Mouse (Mus musculus): ENCODE results near the gene Pdha1. TPM values are rescaled to one million over a fixed set of nuclear protein-coding genes. Genes with fewer than 3 reads are reported as not detected.

Gene Pdha1
- total RNA-seq (2021) = 100 to 1,000 TPM; 361 to 388 TPM
- 36.4 and 56.3 TPM in 2 replicates for polyA plus RNA-seq (2012; rRNA removed)
- long read RNA-seq, transcript Pdha1-201 (11 exons, 2,848 nt) = major isoform, 322 of 354 reads
- long read RNA-seq, partial matches to known transcripts = 10 of 354 reads
- long read RNA-seq, other reads (novel, unspliced or antisense) = 22 of 354 reads

GRCm38 (mm10) chrX:160137861-160138717 lies at the start of gene Pdha1:
Gene Pdha1, minus strand, starts transcription at chrX:160138413.
- peak; percentile 91 for DNase-seq

DNA sequence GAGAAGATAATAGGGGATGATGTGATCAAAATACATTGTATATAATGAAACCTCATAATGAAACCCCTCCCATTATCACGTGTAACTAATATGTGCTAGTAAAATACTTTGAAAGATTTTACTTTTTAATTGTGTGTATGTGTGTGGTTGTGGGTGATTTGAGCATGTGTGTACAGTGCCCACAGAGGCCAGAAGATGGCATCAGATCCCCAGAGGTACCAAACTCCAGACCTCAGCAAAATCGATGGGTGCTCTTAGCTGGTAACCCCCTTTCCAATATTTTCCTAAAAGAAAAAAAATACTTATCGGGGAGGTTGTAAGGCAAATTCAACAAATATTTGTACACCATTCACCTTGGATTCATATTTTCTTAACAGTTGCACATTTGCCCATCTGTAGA lies 40.8 kb upstream of the Pdha1 start:
- DNase-seq = no peak

GRCm38 (mm10) chrX:160170150-160170549 lies 31.9 kb upstream of the Pdha1 start:
- DNase-seq = peak; percentile 46

- DNase-seq = no peak
Observed at GRCm38 (mm10) chrX:160166246-160166985, 28.2 kb upstream of the Pdha1 start.

DNA sequence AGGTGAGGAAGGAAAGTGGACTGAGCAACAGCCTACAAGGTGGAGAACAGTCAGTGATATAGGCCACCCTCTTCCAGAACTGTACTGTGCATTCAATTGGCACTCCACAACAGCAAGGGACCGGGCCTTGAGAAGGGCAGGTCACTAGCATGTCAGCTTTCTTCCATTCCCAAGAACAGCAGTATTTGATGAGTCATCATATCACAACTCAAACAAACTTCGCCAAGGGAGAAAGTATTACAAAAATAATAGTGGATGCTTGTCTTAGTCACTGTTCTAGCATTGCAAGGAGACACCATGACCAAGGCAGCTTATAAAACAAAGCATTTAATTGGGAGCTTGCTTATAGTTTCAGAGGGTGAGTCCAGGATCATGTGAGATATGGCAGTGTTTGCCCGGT lies 26.0 kb upstream of the Pdha1 start:
- DNase-seq = no peak

DNA sequence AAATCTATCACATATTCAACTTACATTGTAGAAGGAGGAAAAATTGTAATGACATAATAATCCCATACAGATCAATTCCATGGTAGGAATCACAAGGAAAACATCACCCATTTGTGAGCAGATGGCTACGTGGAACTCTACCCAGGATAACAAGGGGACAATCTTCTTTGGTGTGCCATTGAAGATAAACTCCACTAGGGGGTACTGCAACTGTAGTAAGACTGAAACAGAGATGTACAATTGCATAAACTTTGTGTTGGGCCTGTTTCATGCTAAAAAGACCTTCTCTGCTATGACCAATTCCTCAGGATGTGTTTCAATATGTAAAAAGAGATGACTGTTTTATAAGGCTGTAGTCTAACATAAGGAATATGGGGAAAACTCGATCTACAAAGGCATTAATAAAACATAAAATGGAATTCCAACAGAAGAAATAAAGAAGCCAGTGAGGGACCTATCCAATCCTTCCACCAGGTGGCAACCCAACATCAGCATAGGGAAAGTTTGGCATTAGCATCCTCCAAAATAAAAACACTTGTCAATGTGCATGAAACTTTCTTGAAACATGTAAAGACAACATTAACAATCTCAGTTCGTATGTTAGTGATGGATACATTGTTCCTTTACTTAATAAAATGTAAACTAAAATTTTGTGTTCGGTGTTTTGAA lies 15.1 kb upstream of the Pdha1 start:
- no peak for DNase-seq

DNA sequence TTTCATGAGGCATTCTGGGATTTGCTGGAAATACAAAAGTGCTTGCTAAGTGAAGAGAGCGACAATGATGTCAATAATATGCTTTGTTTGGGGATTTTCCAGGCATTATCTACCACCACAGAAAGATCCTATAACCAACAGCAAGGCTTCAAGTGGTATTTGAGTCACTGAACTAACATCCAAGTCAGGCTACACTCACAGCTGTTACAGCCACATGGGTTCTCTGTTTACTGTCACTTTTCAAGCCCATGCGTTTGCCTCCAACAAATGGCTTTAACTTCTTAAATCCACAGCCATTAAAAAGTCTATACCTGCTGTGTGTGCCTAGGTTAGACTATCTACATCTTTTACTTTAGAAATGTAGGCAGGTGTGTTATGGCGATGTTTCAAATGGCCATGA lies 10.6 kb upstream of the Pdha1 start:
- DNase-seq = no peak

DNA sequence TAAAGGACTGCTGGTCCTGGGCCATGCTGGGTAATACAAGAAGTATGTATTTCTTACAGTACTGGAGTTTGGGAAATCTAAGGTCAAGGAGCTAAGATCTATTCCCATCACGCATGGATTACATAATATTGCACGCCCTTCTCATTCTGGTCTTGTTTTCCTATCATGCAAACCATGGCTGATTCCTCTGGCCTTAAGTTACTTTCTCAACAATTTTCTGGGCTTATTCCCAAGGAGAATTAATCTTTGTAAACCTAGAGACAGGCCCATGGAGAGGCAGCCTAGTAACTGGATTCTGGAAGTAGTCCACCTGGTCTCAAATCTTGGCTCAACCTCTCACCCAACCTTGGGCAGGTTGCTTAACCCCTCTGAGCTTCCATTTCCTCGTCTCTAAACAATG lies 9.2 kb upstream of the Pdha1 start:
- no peak for DNase-seq

DNA sequence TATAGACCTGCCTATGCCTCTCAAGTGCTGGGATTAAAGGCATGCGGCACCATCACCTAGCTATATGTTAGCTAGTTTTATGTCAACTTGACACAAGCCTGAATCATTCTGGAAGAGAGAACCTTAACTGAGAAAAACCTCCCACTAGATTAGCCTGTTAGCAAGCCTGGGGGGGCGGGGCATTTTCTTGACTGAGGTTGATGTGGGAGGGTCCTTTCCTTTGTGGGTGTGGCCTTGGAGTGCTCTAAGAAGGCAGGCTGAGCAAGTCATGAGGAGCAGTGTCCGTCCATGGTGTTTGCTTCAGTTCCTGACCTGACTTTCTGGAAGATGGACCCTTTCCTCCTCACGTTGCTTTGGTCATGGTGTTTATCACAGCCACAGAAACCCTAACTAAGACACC lies 8.6 kb upstream of the Pdha1 start:
- no peak for DNase-seq

DNA sequence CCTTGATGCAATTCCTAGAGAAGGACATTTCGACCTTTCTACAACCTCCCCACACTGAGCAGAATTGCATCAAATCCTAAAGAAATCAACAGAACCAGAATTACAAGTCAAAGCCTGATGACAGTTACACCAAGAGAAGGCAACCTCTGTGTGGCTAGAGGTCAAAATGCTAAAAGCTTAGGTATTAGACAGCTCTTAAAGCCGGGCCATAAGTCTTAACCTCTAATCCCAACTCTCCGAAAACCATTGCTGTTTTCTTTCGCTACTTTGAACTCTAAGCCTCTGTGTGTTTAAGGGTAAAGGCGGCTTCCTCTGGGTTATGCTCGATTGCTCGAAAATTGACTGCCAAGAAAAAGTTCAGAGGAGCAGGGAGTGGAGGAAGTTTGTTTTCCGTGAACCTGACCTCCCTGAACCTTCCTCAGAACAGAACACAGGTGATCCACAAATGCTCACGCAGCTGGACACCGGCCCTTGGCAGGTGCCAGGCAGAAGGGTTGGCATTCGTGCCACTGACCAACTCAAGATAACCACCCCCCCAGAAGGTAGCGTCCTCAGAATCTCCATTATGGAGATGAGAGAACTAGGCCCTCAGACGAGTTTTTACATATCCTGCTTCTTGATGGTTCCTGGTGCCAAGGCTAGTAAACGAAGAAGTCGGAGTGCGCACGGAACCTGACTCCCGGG lies 894 bp downstream of the Pdha1 start:
- no peak for DNase-seq

DNA sequence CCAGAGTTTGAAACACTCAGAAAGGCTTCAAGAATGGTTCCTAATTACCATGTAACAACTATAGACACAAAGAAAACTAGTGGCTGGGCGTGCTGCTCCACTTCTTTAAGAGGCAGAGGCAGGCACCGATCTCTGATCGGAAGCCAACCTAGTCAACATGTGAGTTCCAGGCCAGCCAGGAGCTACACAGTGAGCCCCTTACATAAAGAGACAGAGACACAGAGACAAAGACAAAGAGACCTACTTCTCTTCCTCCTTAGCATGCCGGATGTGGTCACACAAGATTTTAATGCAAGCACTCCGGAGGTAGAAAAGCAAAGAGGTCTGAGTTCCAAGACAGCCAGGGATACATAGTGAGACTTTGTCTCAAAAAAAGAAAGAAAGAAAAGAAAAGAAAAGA lies 2.1 kb downstream of the Pdha1 start:
- DNase-seq = no peak

DNA sequence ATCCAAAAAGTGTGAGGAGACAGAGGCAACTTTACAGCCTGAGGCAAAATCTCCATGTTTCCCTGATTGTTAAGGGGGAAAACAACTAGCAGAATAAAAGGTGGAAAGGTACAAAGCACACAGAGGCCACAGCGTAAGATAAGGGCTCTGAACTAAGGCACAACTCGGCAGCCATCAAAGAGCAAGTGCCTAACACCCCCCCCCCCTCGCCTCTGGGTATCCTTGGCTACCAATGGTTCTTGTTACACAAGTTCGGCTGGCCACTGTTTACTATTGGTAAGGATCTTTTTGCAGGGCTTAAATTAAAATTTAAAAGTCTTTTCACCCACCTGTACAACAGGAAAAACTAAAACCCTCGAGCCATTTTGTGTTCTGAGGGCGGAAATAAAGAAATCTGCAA lies 2.5 kb downstream of the Pdha1 start:
- DNase-seq = no peak

- DNase-seq = no peak
Observed at GRCm38 (mm10) chrX:160134136-160134843, 3.9 kb downstream of the Pdha1 start.

DNA sequence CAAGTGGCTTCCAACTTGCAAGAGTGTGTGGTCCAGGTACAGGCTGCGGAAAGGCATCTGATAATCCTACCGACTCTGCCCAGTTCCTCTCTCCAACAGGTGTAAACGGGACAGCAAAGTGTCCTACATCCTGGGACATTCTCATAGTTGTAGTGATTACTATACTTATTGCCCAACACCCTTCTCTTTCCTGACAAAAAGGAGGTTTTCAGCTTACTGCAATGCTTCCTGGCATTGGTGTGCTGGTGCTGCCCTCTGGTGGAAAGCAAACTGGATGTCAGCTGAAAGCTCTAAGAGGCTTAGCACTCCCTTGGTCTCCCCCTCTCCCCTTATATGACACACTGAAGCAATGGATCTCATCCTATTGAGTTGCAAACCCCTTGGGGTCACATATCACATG lies 21.6 kb downstream of the Pdha1 start:
- peak; percentile 31 for DNase-seq

GRCm38 (mm10) chrX:160116074-160116473 lies 22.1 kb downstream of the Pdha1 start:
- DNase-seq = no peak

- no peak for DNase-seq
Observed at GRCm38 (mm10) chrX:160113777-160114176, 24.4 kb downstream of the Pdha1 start.

DNA sequence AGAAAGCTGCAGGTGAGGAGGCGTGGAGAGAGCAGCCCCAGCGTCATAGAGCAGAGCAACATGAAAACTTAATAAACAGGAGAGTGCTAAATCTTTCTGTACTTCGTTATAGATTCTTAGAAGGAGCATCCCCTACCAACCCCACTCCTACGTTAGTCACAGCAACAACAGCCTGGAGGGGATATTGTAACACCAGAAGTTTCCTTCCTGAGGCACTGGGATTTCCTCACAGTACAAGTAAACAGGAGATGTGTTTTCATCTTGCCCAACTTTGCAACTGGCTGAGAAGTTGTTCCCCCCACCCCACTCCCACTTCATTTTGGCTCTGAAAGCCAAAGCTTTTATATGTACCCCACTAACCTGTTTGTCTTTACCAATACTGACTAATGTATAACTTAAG lies 30.4 kb downstream of the Pdha1 start:
- DNase-seq = no peak

DNA sequence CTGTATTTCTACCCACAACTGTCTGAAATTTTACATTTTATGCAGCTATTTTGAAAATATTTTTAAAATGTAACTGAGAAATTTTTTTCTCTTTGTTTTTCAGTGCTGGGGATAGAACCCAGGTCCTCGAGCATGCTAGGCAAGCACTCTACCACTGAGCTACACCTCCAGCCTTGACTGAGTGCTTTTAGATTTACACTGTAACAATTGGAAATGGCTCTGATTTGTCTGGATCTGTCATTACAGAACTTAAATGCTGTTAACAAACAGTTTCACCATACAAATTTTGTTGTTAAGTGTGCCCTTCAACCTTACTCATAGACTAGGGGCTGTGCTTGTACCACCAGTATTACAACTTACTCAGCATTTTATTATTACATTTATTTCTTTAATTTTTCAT lies 46.2 kb downstream of the Pdha1 start:
- no peak for DNase-seq

Data from adrenal gland, adult 2 months (tissue).